Mouse (Mus musculus) MEL (cell line): ENCODE measurements around the gene Filip1l. TPM values are rescaled to one million over a fixed set of nuclear protein-coding genes. Genes with fewer than 3 reads are reported as not detected.

Experiments
- DNase-seq: peaks from one replicate; pipeline ENCODE4 v3.0.0; 2011; ENCODE audit warnings: low read depth, low spot score
- H3K27ac ChIP-seq: 2 replicates; pipeline ENCODE4 v1.5.1; 2012; ENCODE audit warnings: low read depth, mild to moderate bottlenecking, control low read depth, low read length, moderate library complexity; ENCODE audit not compliant: control insufficient read depth
- H3K27me3 ChIP-seq, 2 experiments: fragments of 150-350 bp in 1 of 2; sonication (generic) in 1 of 2; 2 replicates each; pipeline ENCODE4 v1.6.1; 2012; ENCODE audit warnings: low read length in 2 of 2, mild to moderate bottlenecking in 2 of 2, improper control_type of control experiment in 1 of 2, moderate library complexity in 1 of 2; ENCODE audit not compliant: insufficient read depth in 2 of 2, control insufficient read depth in 1 of 2
- H3K36me3 ChIP-seq, 2 experiments: 2 replicates each; pipeline ENCODE4 v1.6.1; 2012 to 2014; ENCODE audit warnings: low read length in 2 of 2, improper control_type of control experiment in 1 of 2, inconsistent platforms in 1 of 2, mild to moderate bottlenecking in 1 of 2; ENCODE audit not compliant: insufficient read depth in 2 of 2, control insufficient read depth in 1 of 2
- H3K4me1 ChIP-seq, 2 experiments: fragments of 150-350 bp in 1 of 2; sonication (generic) in 1 of 2; 2 replicates each; pipeline ENCODE4 v1.6.1; 2012; ENCODE audit warnings: low read length in 2 of 2, improper control_type of control experiment in 1 of 2, mild to moderate bottlenecking in 1 of 2; ENCODE audit not compliant: insufficient read depth in 2 of 2, control insufficient read depth in 1 of 2
- H3K4me3 ChIP-seq, 2 experiments: fragments of 150-350 bp in 1 of 2; sonication (generic) in 1 of 2; 2 replicates each; pipeline ENCODE4 v1.5.1; 2012; ENCODE audit warnings: low read depth in 2 of 2, low read length in 2 of 2, mild to moderate bottlenecking in 2 of 2, moderate library complexity in 2 of 2, control low read depth in 1 of 2, improper control_type of control experiment in 1 of 2; ENCODE audit not compliant: control insufficient read depth in 1 of 2, insufficient read depth in 1 of 2
- H3K79me2 ChIP-seq: 2 replicates; pipeline ENCODE4 v1.6.1; 2012; ENCODE audit warnings: mild to moderate bottlenecking, low read length, moderate library complexity; ENCODE audit not compliant: control insufficient read depth, poor library complexity, insufficient read depth
- H3K9ac ChIP-seq: 2 replicates; pipeline ENCODE4 v1.6.1; 2012; ENCODE audit warnings: low read depth, mild to moderate bottlenecking, control low read depth, low read length, moderate library complexity; ENCODE audit not compliant: control insufficient read depth, poor library complexity, severe bottlenecking
- H3K9me3 ChIP-seq: fragments of 150-350 bp; sonication (generic); replicated peaks from 2 replicates; pipeline ENCODE4 v1.6.1; 2012; ENCODE audit warnings: mild to moderate bottlenecking, low read length, improper control_type of control experiment, moderate library complexity; ENCODE audit not compliant: insufficient read depth
- BHLHE40 ChIP-seq: IDR thresholded peaks from 2 replicates; pipeline ENCODE4 v1.6.1; 2012; ENCODE audit warnings: low read depth, mild to moderate bottlenecking, inconsistent platforms, low read length, improper control_type of control experiment, borderline replicate concordance
- CHD2 ChIP-seq: IDR thresholded peaks from 2 replicates; pipeline ENCODE4 v1.6.1; 2011; ENCODE audit warnings: low read length, improper control_type of control experiment
- E2F4 ChIP-seq: IDR thresholded peaks from 2 replicates; pipeline ENCODE4 v1.6.1; 2011; ENCODE audit warnings: low read depth, low read length, improper control_type of control experiment, borderline replicate concordance
- ELF1 ChIP-seq: IDR thresholded peaks from 2 replicates; pipeline ENCODE4 v1.6.1; 2014; ENCODE audit warnings: low read depth, mild to moderate bottlenecking, inconsistent platforms, low read length, improper control_type of control experiment, moderate library complexity
- EP300 ChIP-seq, 2 experiments: IDR thresholded peaks; 2 replicates each; pipeline ENCODE4 v1.6.1; 2011; ENCODE audit warnings: improper control_type of control experiment in 2 of 2, low read length in 2 of 2, low read depth in 1 of 2, mild to moderate bottlenecking in 1 of 2
- ETS1 ChIP-seq: IDR thresholded peaks from 2 replicates; pipeline ENCODE4 v1.6.1; 2012; ENCODE audit warnings: low read depth, mild to moderate bottlenecking, inconsistent platforms, low read length, improper control_type of control experiment, moderate library complexity
- JUND ChIP-seq: IDR thresholded peaks from 2 replicates; pipeline ENCODE4 v1.6.1; 2011; ENCODE audit warnings: low read depth, mild to moderate bottlenecking, improper control_type of control experiment, low read length
- MEF2A ChIP-seq: IDR thresholded peaks from 2 replicates; pipeline ENCODE4 v1.6.1; 2014; ENCODE audit warnings: low read depth, mild to moderate bottlenecking, inconsistent platforms, low read length, improper control_type of control experiment; ENCODE audit not compliant: poor library complexity, insufficient replicate concordance, severe bottlenecking; ENCODE audit errors: extremely low read depth
- MYB ChIP-seq: IDR thresholded peaks from 2 replicates; pipeline ENCODE4 v1.6.1; 2011; ENCODE audit warnings: mild to moderate bottlenecking, low read depth, low read length, improper control_type of control experiment
- MYC ChIP-seq: IDR thresholded peaks from 2 replicates; pipeline ENCODE4 v1.6.1; 2011; ENCODE audit warnings: low read depth, mild to moderate bottlenecking, low read length, improper control_type of control experiment, moderate library complexity
- POLR2AphosphoS2 ChIP-seq: IDR thresholded peaks from 2 replicates; pipeline ENCODE4 v1.6.1; 2011; ENCODE audit warnings: low read length, improper control_type of control experiment
- POLR2AphosphoS5 ChIP-seq: IDR thresholded peaks from 2 replicates; pipeline ENCODE4 v1.6.1; 2012; ENCODE audit warnings: low read depth, borderline replicate concordance, mild to moderate bottlenecking, inconsistent platforms, low read length, moderate library complexity, mixed read lengths
- SIN3A ChIP-seq: IDR thresholded peaks from 2 replicates; pipeline ENCODE4 v1.6.1; 2012; ENCODE audit warnings: low read length, improper control_type of control experiment, inconsistent platforms
- SMC3 ChIP-seq: IDR thresholded peaks from 2 replicates; pipeline ENCODE4 v1.6.1; 2011; ENCODE audit warnings: low read depth, low read length, improper control_type of control experiment
- TBP ChIP-seq: IDR thresholded peaks from 2 replicates; pipeline ENCODE4 v1.8.0; 2011; ENCODE audit warnings: low read depth, low read length, improper control_type of control experiment
- USF1 ChIP-seq: IDR thresholded peaks from 2 replicates; pipeline ENCODE4 v1.6.1; 2014; ENCODE audit warnings: low read depth, mild to moderate bottlenecking, inconsistent platforms, low read length, improper control_type of control experiment, moderate library complexity
- ZKSCAN1 ChIP-seq: IDR thresholded peaks from 2 replicates; pipeline ENCODE4 v1.6.1; 2012; ENCODE audit warnings: low read depth, mild to moderate bottlenecking, inconsistent platforms, low read length, improper control_type of control experiment, moderate library complexity
- ZMIZ1 ChIP-seq: IDR thresholded peaks from 2 replicates; pipeline ENCODE4 v1.6.1; 2012; ENCODE audit warnings: low read depth, mild to moderate bottlenecking, inconsistent platforms, low read length, improper control_type of control experiment, moderate library complexity
- polyA plus RNA-seq, 2 experiments: library from polyadenylated mRNA; stranded (reverse) in 1 of 2; unstranded in 1 of 2; fragments of >175 nt in 1 of 2; fragments of >200 nt in 1 of 2; gene quantifications; 2 replicates each; pipeline versions ENCODE4 v1.2.1 to v1.2.4; 2012; ENCODE audit warnings: low replicate concordance in 2 of 2, low read depth in 1 of 2; ENCODE audit not compliant: insufficient read length in 2 of 2, insufficient read depth in 1 of 2, missing spikeins in 1 of 2
- total RNA-seq: library from RNA; depleted of rRNA; stranded (reverse); fragments of 300-350 nt; gene quantifications from 2 replicates; pipeline ENCODE4 v1.2.3, GENCODE M21; 2012

Filip1l gene
- total and polyA plus RNA-seq, 3 experiments: 0.27 to 1.8 TPM; not detected in 1

- TF ChIP-seq ETS1: no peak
- TF ChIP-seq ZMIZ1: no peak
- TF ChIP-seq POLR2AphosphoS5: no peak
- no peak for TF ChIP-seq SMC3
- H3K36me3 ChIP-seq: peaks cover 0 to 10% of the 10 kb centered on the region in 2 experiments; a peak in 2 of 4 replicates
- H3K9me3 ChIP-seq: no peaks in the 10 kb centered on the region
- no peaks in the 10 kb centered on the region for H3K79me2 ChIP-seq
- H3K9ac ChIP-seq: no peak overlapping the region
- no peak overlapping the region for H3K27ac ChIP-seq
- peaks cover 0 to 12% of the 10 kb centered on the region in 2 experiments; a peak in 2 of 4 replicates for H3K4me1 ChIP-seq
- no peaks in the 10 kb centered on the region for H3K27me3 ChIP-seq
- H3K4me3 ChIP-seq: no peak overlapping the region
- no peak for DNase-seq
Observed at GRCm38 (mm10) chr16:57392461-57392860, 39.6 kb downstream of the Filip1l start.

- no peak overlapping the region for H3K27ac ChIP-seq
- peaks cover 0 to 10% of the 10 kb centered on the region in 2 experiments; a peak in 2 of 4 replicates for H3K36me3 ChIP-seq
- no peak for TF ChIP-seq POLR2AphosphoS2
- no peak for TF ChIP-seq SMC3
- TF ChIP-seq ELF1: no peak
- no peak for TF ChIP-seq ZKSCAN1
- TF ChIP-seq E2F4: no peak
- no peak for TF ChIP-seq SIN3A
- no peak for TF ChIP-seq BHLHE40
- no peak for TF ChIP-seq USF1
- TF ChIP-seq MEF2A: no peak
- TF ChIP-seq CHD2: no peak
- TF ChIP-seq TBP: no peak
- TF ChIP-seq MYB: no peak
- peaks cover 0 to 12% of the 10 kb centered on the region in 2 experiments; a peak in 2 of 4 replicates for H3K4me1 ChIP-seq
- no peaks in the 10 kb centered on the region for H3K79me2 ChIP-seq
- no peak overlapping the region for H3K4me3 ChIP-seq
- H3K9me3 ChIP-seq: no peaks in the 10 kb centered on the region
- no peaks in the 10 kb centered on the region for H3K27me3 ChIP-seq
- no peak overlapping the region for H3K9ac ChIP-seq
- no peak for DNase-seq
Observed at GRCm38 (mm10) chr16:57393161-57393560, 40.3 kb downstream of the Filip1l start.

- H3K79me2 ChIP-seq: no peaks in the 10 kb centered on the region
- H3K4me1 ChIP-seq: peaks cover 0 to 12% of the 10 kb centered on the region in 2 experiments; a peak in 2 of 4 replicates
- H3K36me3 ChIP-seq: peaks cover 0 to 10% of the 10 kb centered on the region in 2 experiments; a peak in 2 of 4 replicates
- H3K27ac ChIP-seq: no peak overlapping the region; the same call in 1 of the 2 replicates
- peak; percentile 78 for DNase-seq
- H3K9ac ChIP-seq: peak overlapping the region; percentile 5; the same call in 1 of the 2 replicates
- H3K27me3 ChIP-seq: no peaks in the 10 kb centered on the region
- H3K4me3 ChIP-seq: no peak overlapping the region
- H3K9me3 ChIP-seq: no peaks in the 10 kb centered on the region
- no peak for TF ChIP-seq USF1
- TF ChIP-seq JUND: no peak
- TF ChIP-seq SIN3A: peak; percentile 22; the same call in 1 of the 2 replicates
- TF ChIP-seq ELF1: peak; percentile 61; the same call in 1 of the 2 replicates
- 0 out of 4 replicates have a peak, but pooled peaks of 1 of the 2 experiments have one; percentile 30 for TF ChIP-seq EP300 (IDR thresholded peaks at IDR 0.05; ENCODE audit: low read depth in 1 of 2, low read length in 2 of 2)
- TF ChIP-seq MYC: peak; percentile 58; the same call in 1 of the 2 replicates
Observed at GRCm38 (mm10) chr16:57396249-57396648, 43.4 kb downstream of the Filip1l start.
